Mouse (Mus musculus): ENCODE data around the gene Prkag3. TPM values are rescaled to one million over a fixed set of nuclear protein-coding genes. Genes with fewer than 3 reads are reported as not detected.

The Prkag3 gene
- polyA plus RNA-seq, 1 experiment from 2014 or later = 0.12 TPM

DNA sequence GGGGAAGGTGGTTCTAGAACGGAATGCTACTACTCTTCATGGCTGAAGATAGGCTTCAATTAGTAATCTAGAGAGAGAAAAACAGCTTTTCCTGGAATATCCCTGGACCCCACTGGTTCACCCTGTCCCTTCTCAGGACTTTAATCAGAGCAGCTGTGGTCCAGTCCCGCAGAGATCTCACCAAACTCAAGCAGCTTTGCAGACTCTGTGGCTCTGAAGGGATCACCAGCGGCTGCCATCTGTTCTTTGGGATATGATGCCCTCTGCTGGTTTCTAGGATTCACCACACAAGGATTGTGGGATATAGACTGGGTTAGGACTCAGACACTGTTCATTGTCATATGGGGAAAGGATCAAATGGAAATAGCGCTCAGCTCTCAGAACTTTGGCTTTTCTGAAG lies 10.8 kb upstream of the Prkag3 start:
- no peak overlapping the region for H3K27ac ChIP-seq
- no peak overlapping the region for H3K4me3 ChIP-seq (replicated peaks)
- H3K9me3 ChIP-seq (replicated peaks) = no peaks in the 10 kb centered on the region
- peaks cover 19% of the 10 kb centered on the region for H3K27me3 ChIP-seq
- WGBS (ENCODE audit: insufficient replicate concordance) = 20% methylated on average over 4 of the region's 4 CpGs
- H3K36me3 ChIP-seq = no peaks in the 10 kb centered on the region
- H3K4me2 ChIP-seq = no peak overlapping the region
- H3K9ac ChIP-seq = no peak overlapping the region
- DNase-seq = no peak
- no peak for ATAC-seq (ENCODE audit: low read depth)
- no peaks in the 10 kb centered on the region for H3K4me1 ChIP-seq (replicated peaks)

GRCm38 (mm10) chr1:74754175-74754785 lies 5.3 kb upstream of the Prkag3 start:
- DNase-seq (no peak), ATAC-seq (ENCODE audit: low read depth) (no peak)
- no peaks in the 10 kb centered on the region for H3K4me1 ChIP-seq (replicated peaks)
- H3K9ac ChIP-seq = no peak overlapping the region
- H3K36me3 ChIP-seq = no peaks in the 10 kb centered on the region
- 62% methylated on average over 5 of the region's 5 CpGs for WGBS (ENCODE audit: insufficient replicate concordance)
- no peak overlapping the region for H3K4me2 ChIP-seq
- H3K27ac ChIP-seq = no peak overlapping the region
- 0 out of 2 replicates have a peak, but pooled peaks cover 2% of the 10 kb centered on the region for H3K27me3 ChIP-seq
- H3K4me3 ChIP-seq (replicated peaks) = no peak overlapping the region
- no peaks in the 10 kb centered on the region for H3K9me3 ChIP-seq (replicated peaks)

GRCm38 (mm10) chr1:74753266-74753974 lies 4.4 kb upstream of the Prkag3 start:
- no peak for DNase-seq
- H3K36me3 ChIP-seq = no peaks in the 10 kb centered on the region
- H3K27ac ChIP-seq = no peak overlapping the region
- no peak overlapping the region for H3K4me2 ChIP-seq
- H3K4me1 ChIP-seq (replicated peaks) = peaks cover 7% of the 10 kb centered on the region; the same call in 1 of the 2 replicates
- WGBS (ENCODE audit: insufficient replicate concordance) = 63% methylated on average over 8 of the region's 8 CpGs
- H3K4me3 ChIP-seq (replicated peaks) = no peak overlapping the region
- H3K27me3 ChIP-seq = peaks cover 8% of the 10 kb centered on the region; the same call in 1 of the 2 replicates
- no peak overlapping the region for H3K9ac ChIP-seq
- no peak for ATAC-seq (ENCODE audit: low read depth)
- H3K9me3 ChIP-seq (replicated peaks) = no peaks in the 10 kb centered on the region

GRCm38 (mm10) chr1:74752833-74753232 lies 3.8 kb upstream of the Prkag3 start:
- Histone ChIP-seq H3K27me3 (peaks cover 14% of the 10 kb centered on the region; the same call in 1 of the 2 replicates), H3K4me3 (replicated peaks) (no peak overlapping the region), H3K4me1 (replicated peaks) (peaks cover 8% of the 10 kb centered on the region; the same call in 1 of the 2 replicates), H3K9ac (no peak overlapping the region), H3K27ac (no peak overlapping the region), H3K4me2 (no peak overlapping the region), H3K9me3 (replicated peaks) (no peaks in the 10 kb centered on the region), H3K36me3 (no peaks in the 10 kb centered on the region)
- DNase-seq (no peak), ATAC-seq (ENCODE audit: low read depth) (no peak)
- WGBS (ENCODE audit: insufficient replicate concordance) = 81% methylated on average over 3 of the region's 3 CpGs

GRCm38 (mm10) chr1:74752150-74752549 lies 3.1 kb upstream of the Prkag3 start:
- no peak overlapping the region for H3K27ac ChIP-seq
- no peak overlapping the region for H3K4me3 ChIP-seq (replicated peaks)
- DNase-seq (no peak), ATAC-seq (ENCODE audit: low read depth) (no peak)
- no peak overlapping the region for H3K4me2 ChIP-seq
- 71% methylated on average over 8 of the region's 8 CpGs for WGBS (ENCODE audit: insufficient replicate concordance)
- H3K9me3 ChIP-seq (replicated peaks) = no peaks in the 10 kb centered on the region
- no peaks in the 10 kb centered on the region for H3K36me3 ChIP-seq
- H3K4me1 ChIP-seq (replicated peaks) = peaks cover 8% of the 10 kb centered on the region; the same call in 1 of the 2 replicates
- H3K9ac ChIP-seq = no peak overlapping the region
- H3K27me3 ChIP-seq = peaks cover 21% of the 10 kb centered on the region

- no peak overlapping the region for H3K4me2 ChIP-seq
Measured at GRCm38 (mm10) chr1:74750683-74751082, 1.7 kb upstream of the Prkag3 start.

DNA sequence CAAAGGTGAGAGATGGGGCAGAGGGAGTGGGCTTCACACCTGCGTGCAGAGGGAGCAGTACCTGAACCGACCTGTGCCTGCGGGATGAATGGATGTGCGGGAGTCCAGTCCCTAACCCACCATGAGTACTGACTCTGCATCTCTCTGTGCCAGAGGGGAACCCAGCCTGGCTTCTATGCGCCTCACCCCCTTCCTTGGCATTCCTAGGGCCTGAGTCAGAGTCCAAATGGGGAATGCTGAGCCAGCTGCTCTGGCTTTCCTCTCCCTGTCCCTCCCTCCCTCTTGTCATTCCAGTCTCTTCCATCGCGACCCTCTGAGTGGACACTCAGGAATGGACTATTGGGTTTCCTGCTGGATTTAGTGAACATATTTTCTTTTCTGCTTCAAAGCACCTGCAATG lies 280 bp upstream of the Prkag3 start:
- no peak overlapping the region for H3K27ac ChIP-seq
- no peak for DNase-seq
- WGBS (ENCODE audit: insufficient replicate concordance) = 42% methylated on average over 7 of the region's 7 CpGs
- H3K4me3 ChIP-seq (replicated peaks) = no peak overlapping the region
- ATAC-seq (ENCODE audit: low read depth) = no peak
- no peak overlapping the region for H3K4me2 ChIP-seq
- H3K9ac ChIP-seq = no peak overlapping the region
- no peaks in the 10 kb centered on the region for H3K9me3 ChIP-seq (replicated peaks)
- H3K4me1 ChIP-seq (replicated peaks) = peaks cover 8% of the 10 kb centered on the region; the same call in 1 of the 2 replicates
- H3K27me3 ChIP-seq = peaks cover 25% of the 10 kb centered on the region
- H3K36me3 ChIP-seq = no peaks in the 10 kb centered on the region

More at GRCm38 (mm10) chr1:74750683-74751082, 1.7 kb upstream of the Prkag3 start:
- Histone ChIP-seq H3K27me3 (peaks cover 23% of the 10 kb centered on the region), H3K9ac (no peak overlapping the region), H3K27ac (no peak overlapping the region), H3K4me1 (replicated peaks) (peaks cover 8% of the 10 kb centered on the region; the same call in 1 of the 2 replicates), H3K36me3 (no peaks in the 10 kb centered on the region), H3K4me3 (replicated peaks) (no peak overlapping the region), H3K9me3 (replicated peaks) (no peaks in the 10 kb centered on the region)
- 65% methylated on average over 4 of the region's 4 CpGs for WGBS (ENCODE audit: insufficient replicate concordance)
- ATAC-seq (ENCODE audit: low read depth) (no peak), DNase-seq (no peak)

DNA sequence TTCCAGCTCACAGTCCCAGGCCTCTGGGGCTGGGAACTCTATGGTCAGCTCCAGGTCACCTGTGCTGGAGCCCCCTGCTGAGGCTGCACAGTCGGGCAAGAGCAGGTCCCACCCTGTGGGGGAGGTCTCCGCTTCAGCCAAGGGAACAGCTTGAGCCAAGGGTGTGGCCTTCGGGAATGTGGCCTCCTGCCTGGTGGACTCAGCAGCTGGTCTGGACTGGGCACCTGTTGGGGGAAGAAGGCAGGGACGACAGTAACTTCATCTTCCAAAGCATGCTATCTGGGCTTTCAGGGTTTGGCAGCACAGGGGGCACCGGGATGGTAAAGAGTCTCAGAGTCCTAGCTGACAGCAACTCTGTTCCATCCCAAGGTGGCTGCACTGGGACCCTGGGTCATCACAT lies 1.7 kb downstream of the Prkag3 start:
- Histone ChIP-seq H3K36me3 (no peaks in the 10 kb centered on the region), H3K27me3 (peaks cover 25% of the 10 kb centered on the region), H3K9ac (no peak overlapping the region), H3K4me1 (replicated peaks) (peaks cover 8% of the 10 kb centered on the region; the same call in 1 of the 2 replicates), H3K4me3 (replicated peaks) (no peak overlapping the region), H3K4me2 (no peak overlapping the region), H3K9me3 (replicated peaks) (no peaks in the 10 kb centered on the region), H3K27ac (no peak overlapping the region)
- ATAC-seq (ENCODE audit: low read depth) (no peak), DNase-seq (no peak)
- WGBS (ENCODE audit: insufficient replicate concordance) = 60% methylated on average over 5 of the region's 5 CpGs

DNA sequence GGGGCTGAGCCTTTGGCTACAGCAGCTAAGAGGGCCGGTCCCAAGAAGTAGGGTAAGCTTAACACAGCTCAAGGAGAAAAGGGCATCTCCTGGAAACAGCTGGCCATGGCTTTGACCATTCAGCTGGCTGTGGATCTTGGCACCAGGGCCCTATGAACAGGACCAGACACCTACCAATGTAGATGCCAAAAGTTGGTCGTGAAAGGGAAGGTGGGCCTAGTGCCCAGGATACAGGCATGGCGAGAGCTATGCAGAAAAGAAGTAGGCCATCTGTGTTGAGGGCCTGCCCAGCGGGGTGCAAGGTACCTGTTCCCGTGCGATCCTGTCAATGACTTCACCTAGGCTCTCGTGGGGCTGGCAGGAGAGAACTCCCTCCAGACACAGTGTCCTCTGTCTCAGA lies 8.2 kb downstream of the Prkag3 start:
- Histone ChIP-seq H3K36me3 (no peaks in the 10 kb centered on the region), H3K27ac (no peak overlapping the region), H3K4me2 (no peak overlapping the region), H3K4me3 (replicated peaks) (no peak overlapping the region), H3K27me3 (0 out of 2 replicates have a peak, but pooled peaks cover 3% of the 10 kb centered on the region), H3K9me3 (replicated peaks) (no peaks in the 10 kb centered on the region), H3K9ac (no peak overlapping the region), H3K4me1 (replicated peaks) (no peaks in the 10 kb centered on the region)
- WGBS (ENCODE audit: insufficient replicate concordance) = 64% methylated on average over 7 of the region's 7 CpGs
- ATAC-seq (ENCODE audit: low read depth) (no peak), DNase-seq (no peak)

- Histone ChIP-seq H3K36me3 (no peaks in the 10 kb centered on the region), H3K27me3 (no peaks in the 10 kb centered on the region), H3K9me3 (replicated peaks) (no peaks in the 10 kb centered on the region), H3K4me1 (replicated peaks) (no peaks in the 10 kb centered on the region), H3K9ac (no peak overlapping the region), H3K4me3 (replicated peaks) (no peak overlapping the region), H3K4me2 (no peak overlapping the region), H3K27ac (no peak overlapping the region)
- 70% methylated on average over 7 of the region's 7 CpGs for WGBS (ENCODE audit: insufficient replicate concordance)
- ATAC-seq (ENCODE audit: low read depth) = no peak
- DNase-seq = no peak
Measured at GRCm38 (mm10) chr1:74737500-74737899, 11.5 kb downstream of the Prkag3 start.

DNA sequence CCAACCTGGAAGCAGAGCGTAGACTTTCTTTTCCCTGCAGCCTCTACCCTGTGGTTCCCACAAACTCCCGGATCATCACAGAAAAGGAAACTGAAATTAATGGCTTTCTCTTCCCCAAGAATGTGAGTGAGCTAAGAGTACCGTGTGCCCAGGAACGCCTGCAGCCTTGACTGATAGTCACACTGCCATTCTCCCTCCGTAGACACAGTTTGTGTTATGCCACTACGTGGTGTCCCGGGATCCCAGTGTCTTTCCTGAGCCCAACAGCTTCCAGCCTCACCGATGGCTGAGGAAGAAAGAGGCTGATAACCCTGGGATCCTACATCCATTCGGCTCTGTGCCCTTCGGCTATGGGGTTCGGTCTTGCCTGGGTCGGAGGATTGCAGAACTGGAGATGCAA lies 12.0 kb downstream of the Prkag3 start:
- no peaks in the 10 kb centered on the region for H3K4me1 ChIP-seq (replicated peaks)
- no peak overlapping the region for H3K27ac ChIP-seq
- H3K36me3 ChIP-seq = no peaks in the 10 kb centered on the region
- H3K9me3 ChIP-seq (replicated peaks) = no peaks in the 10 kb centered on the region
- ATAC-seq (ENCODE audit: low read depth) (no peak), DNase-seq (no peak)
- no peak overlapping the region for H3K4me2 ChIP-seq
- H3K9ac ChIP-seq = no peak overlapping the region
- no peak overlapping the region for H3K4me3 ChIP-seq (replicated peaks)
- H3K27me3 ChIP-seq = no peaks in the 10 kb centered on the region
- 70% methylated on average over 12 of the region's 12 CpGs for WGBS (ENCODE audit: insufficient replicate concordance)

DNA sequence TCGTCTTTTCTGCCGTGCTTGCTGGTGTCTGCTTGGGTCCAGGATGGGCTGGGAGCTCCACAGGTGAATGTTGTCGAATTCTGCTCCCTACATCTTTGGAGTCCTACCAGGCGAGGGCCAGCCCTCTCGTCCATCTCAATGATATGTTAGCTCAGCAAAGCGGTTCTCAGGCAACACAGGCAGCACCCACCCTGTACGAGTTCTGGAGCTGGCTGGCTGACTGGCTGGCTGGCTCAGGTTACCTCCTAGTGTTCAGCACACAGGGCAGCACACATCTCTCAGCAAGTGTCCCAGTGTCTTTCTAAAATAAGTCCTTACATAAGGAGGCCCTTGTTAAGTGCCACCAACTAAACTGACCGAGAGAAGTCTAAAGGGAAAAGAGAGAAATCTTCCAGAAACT lies 20.6 kb downstream of the Prkag3 start:
- H3K27me3 ChIP-seq = no peaks in the 10 kb centered on the region
- no peak for ATAC-seq (ENCODE audit: low read depth)
- H3K9ac ChIP-seq = no peak overlapping the region
- H3K4me1 ChIP-seq (replicated peaks) = no peaks in the 10 kb centered on the region
- H3K4me3 ChIP-seq (replicated peaks) = no peak overlapping the region
- no peaks in the 10 kb centered on the region for H3K36me3 ChIP-seq
- no peak overlapping the region for H3K27ac ChIP-seq
- no peak overlapping the region for H3K4me2 ChIP-seq
- 53% methylated on average over 8 of the region's 8 CpGs for WGBS (ENCODE audit: insufficient replicate concordance)
- no peaks in the 10 kb centered on the region for H3K9me3 ChIP-seq (replicated peaks)
- no peak for DNase-seq

All from liver, embryonic 13.5 days (tissue).